Mouse (Mus musculus) CH12.LX (cell line): ENCODE measurements at regions not wholly inside any gene's neighbourhood (a gene's known extent, or its start where the extent isn't known, plus 50 kb on each side); places are given as distances from the start of the nearest gene placed in this dataset.

Source experiments
- DNase-seq: peaks from one replicate; pipeline ENCODE4 v3.0.0-alpha.2; 2013; ENCODE audit errors: extremely low read depth
- H3K27ac ChIP-seq: 2 replicates; pipeline ENCODE4 v1.5.1; 2012; ENCODE audit warnings: low read depth, mild to moderate bottlenecking, control low read depth, moderate library complexity; ENCODE audit not compliant: insufficient read depth
- H3K27me3 ChIP-seq: replicated peaks from 2 replicates; pipeline ENCODE3; 2012; ENCODE audit warnings: inconsistent platforms
- H3K36me3 ChIP-seq, 2 experiments: replicated peaks in 1 of 2; 2 replicates each; pipeline versions ENCODE3 to v1.6.1; 2012; ENCODE audit warnings: inconsistent platforms in 1 of 2, low read length in 1 of 2, mild to moderate bottlenecking in 1 of 2, mixed read lengths in 1 of 2, moderate library complexity in 1 of 2; ENCODE audit not compliant: control insufficient read depth in 1 of 2, insufficient read depth in 1 of 2
- H3K4me1 ChIP-seq, 2 experiments: 2 replicates each; pipeline ENCODE4 v1.6.1; 2012; ENCODE audit warnings: inconsistent platforms in 1 of 2, moderate library complexity in 1 of 2; ENCODE audit not compliant: insufficient read depth in 2 of 2, control insufficient read depth in 1 of 2
- H3K4me2 ChIP-seq: 2 replicates; pipeline ENCODE4 v1.6.1; 2012; ENCODE audit warnings: low read depth, mild to moderate bottlenecking, control low read depth; ENCODE audit not compliant: poor library complexity, insufficient read depth, severe bottlenecking
- H3K4me3 ChIP-seq, 3 experiments: fragments of 150-350 bp in 1 of 3; sonication (generic) in 1 of 3; replicated peaks in 1 of 3; 2 replicates each; pipeline versions ENCODE3 to v1.5.1; 2011 to 2012; ENCODE audit warnings: low read depth in 2 of 3, low read length in 2 of 3, mild to moderate bottlenecking in 2 of 3, moderate library complexity in 2 of 3, control low read depth in 1 of 3, improper control_type of control experiment in 1 of 3, inconsistent platforms in 1 of 3, mixed read lengths in 1 of 3; ENCODE audit not compliant: poor library complexity in 1 of 3
- H3K79me2 ChIP-seq: replicated peaks from 2 replicates; pipeline ENCODE4 v1.6.1; 2012; ENCODE audit warnings: mild to moderate bottlenecking, moderate library complexity; ENCODE audit not compliant: control insufficient read depth, poor library complexity, insufficient read depth, severe bottlenecking; ENCODE audit errors: extremely low read depth
- H3K9ac ChIP-seq: 2 replicates; pipeline ENCODE4 v1.6.1; 2012; ENCODE audit warnings: low read depth, mild to moderate bottlenecking, control low read depth, moderate library complexity; ENCODE audit not compliant: insufficient read depth
- H3K9me3 ChIP-seq: replicated peaks from 2 replicates; pipeline ENCODE3; 2012; ENCODE audit warnings: low read length, inconsistent platforms, mixed read lengths
- BHLHE40 ChIP-seq: IDR thresholded peaks from 2 replicates; pipeline ENCODE4 v1.6.1; 2011; ENCODE audit warnings: mild to moderate bottlenecking, low read depth, low read length, improper control_type of control experiment
- CHD2 ChIP-seq: IDR thresholded peaks from 2 replicates; pipeline ENCODE4 v1.6.1; 2011; ENCODE audit warnings: low read length, improper control_type of control experiment
- CTCF ChIP-seq, 2 experiments: IDR thresholded peaks in 1 of 2; conservative IDR thresholded peaks in 1 of 2; 2 replicates each; pipeline ENCODE4 v1.5.1; 2011 to 2012; ENCODE audit warnings: low read depth in 2 of 2, low read length in 2 of 2, improper control_type of control experiment in 1 of 2, inconsistent platforms in 1 of 2, mild to moderate bottlenecking in 1 of 2, moderate library complexity in 1 of 2
- ETS1 ChIP-seq: conservative IDR thresholded peaks from 2 replicates; pipeline ENCODE4 v1.6.1; 2012; ENCODE audit warnings: low read depth, mild to moderate bottlenecking, inconsistent platforms, low read length, improper control_type of control experiment, moderate library complexity
- GABPA ChIP-seq: IDR thresholded peaks from 2 replicates; pipeline ENCODE4 v1.6.1; 2012; ENCODE audit warnings: low read depth, low read length, improper control_type of control experiment, inconsistent platforms; ENCODE audit not compliant: insufficient replicate concordance
- IRF4 ChIP-seq: IDR thresholded peaks from 2 replicates; pipeline ENCODE4 v1.6.1; 2014; ENCODE audit warnings: low read depth, mild to moderate bottlenecking, inconsistent platforms, low read length, improper control_type of control experiment
- KAT2A ChIP-seq: IDR thresholded peaks from 2 replicates; pipeline ENCODE4 v1.6.1; 2012; ENCODE audit warnings: low read length, improper control_type of control experiment, inconsistent platforms; ENCODE audit not compliant: insufficient replicate concordance
- MAFK ChIP-seq: IDR thresholded peaks from 2 replicates; pipeline ENCODE4 v1.6.1; 2011; ENCODE audit warnings: low read length, improper control_type of control experiment; ENCODE audit not compliant: insufficient replicate concordance
- MAX ChIP-seq: IDR thresholded peaks from 2 replicates; pipeline ENCODE4 v1.6.1; 2011; ENCODE audit warnings: low read length, improper control_type of control experiment
- MYC ChIP-seq: IDR thresholded peaks from 2 replicates; pipeline ENCODE4 v1.6.1; 2011; ENCODE audit warnings: low read depth, mild to moderate bottlenecking, improper control_type of control experiment, low read length
- NELFE ChIP-seq: IDR thresholded peaks from 2 replicates; pipeline ENCODE4 v1.6.1; 2011; ENCODE audit warnings: low read depth, low read length, improper control_type of control experiment
- POLR2A ChIP-seq: IDR thresholded peaks from 2 replicates; pipeline ENCODE4 v1.6.1; 2011; ENCODE audit warnings: low read depth, mild to moderate bottlenecking, improper control_type of control experiment, low read length
- POLR2AphosphoS2 ChIP-seq: IDR thresholded peaks from 2 replicates; pipeline ENCODE4 v1.6.1; 2011; ENCODE audit warnings: low read depth, low read length, improper control_type of control experiment
- RCOR1 ChIP-seq: conservative IDR thresholded peaks from 2 replicates; pipeline ENCODE4 v1.6.1; 2012; ENCODE audit warnings: low read depth, mild to moderate bottlenecking, inconsistent platforms, low read length, improper control_type of control experiment
- USF1 ChIP-seq: IDR thresholded peaks from 2 replicates; pipeline ENCODE4 v1.6.1; 2014; ENCODE audit warnings: low read depth, mild to moderate bottlenecking, inconsistent platforms, low read length, improper control_type of control experiment
- ZC3H11A ChIP-seq: IDR thresholded peaks from 2 replicates; pipeline ENCODE4 v1.6.1; 2012; ENCODE audit warnings: low read depth, mild to moderate bottlenecking, inconsistent platforms, low read length, improper control_type of control experiment
- ZNF384 ChIP-seq: IDR thresholded peaks from 2 replicates; pipeline ENCODE4 v1.6.1; 2012; ENCODE audit warnings: low read depth, low read length, improper control_type of control experiment, inconsistent platforms
- dilution Hi-C: fragments of 300-500 bp; cut with MboI; formaldehyde crosslinking; loops from 2 replicates; pipeline ENCODE4 v1.14.3; 2020; ENCODE audit warnings: low sequenced_read_pairs; ENCODE audit not compliant: extremely low pct_unique_long_range_greater_than_20kb, extremely low pct_ligation_motif_present
- in situ Hi-C: fragments of 300-500 bp; cut with MboI; formaldehyde crosslinking; loops from 3 replicates; pipeline ENCODE4 v1.14.3; 2019; ENCODE audit warnings: low sequenced_read_pairs, low pct_ligation_motif_present, low pct_unique_long_range_greater_than_20kb, mixed read lengths

DNA sequence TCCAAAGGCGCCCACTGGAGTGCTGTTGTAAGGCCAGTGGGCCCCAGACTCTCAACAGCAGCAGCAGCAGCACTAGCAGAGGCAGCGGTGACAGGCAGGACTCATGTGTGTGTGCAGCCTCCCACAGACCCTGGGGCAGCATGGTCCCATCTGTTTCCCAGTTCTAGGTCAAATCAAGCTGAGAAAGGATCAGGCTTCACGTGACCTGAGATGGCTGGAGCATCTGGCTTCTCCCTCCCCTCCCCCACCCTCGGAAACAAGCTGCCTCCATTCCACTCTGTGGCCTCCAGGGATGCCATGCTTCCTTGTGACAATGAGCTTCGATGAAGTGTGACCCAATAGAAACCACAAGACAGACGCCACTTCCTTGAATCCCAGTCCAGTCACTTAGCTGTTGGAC, 128.8 kb downstream of the Mycn start:
- no peak overlapping the region for H3K4me3 ChIP-seq
- dilution Hi-C loops = no loop called here
- DNase-seq = no peak

GRCm38 (mm10) chr12:12810943-12811342, 130.8 kb downstream of the Mycn start:
- H3K9ac ChIP-seq = no peak overlapping the region
- no peaks in the 10 kb centered on the region for H3K27me3 ChIP-seq
- H3K4me2 ChIP-seq = no peak overlapping the region
- no peak overlapping the region for H3K4me3 ChIP-seq
- H3K79me2 ChIP-seq = no peaks in the 10 kb centered on the region
- in situ Hi-C loops (no loop called here), dilution Hi-C loops (no loop called here)
- DNase-seq = no peak
- no peaks in the 10 kb centered on the region for H3K36me3 ChIP-seq
- no peak for TF ChIP-seq RCOR1
- no peak for TF ChIP-seq ETS1
- no peak for TF ChIP-seq IRF4
- TF ChIP-seq POLR2A = no peak
- no peak for TF ChIP-seq NELFE
- H3K27ac ChIP-seq = no peak overlapping the region
- H3K9me3 ChIP-seq = no peaks in the 10 kb centered on the region
- H3K4me1 ChIP-seq = peaks cover 0 to 17% of the 10 kb centered on the region in 2 experiments; a peak in 2 of 4 replicates

More for the DNA sequence above, 128.8 kb downstream of the Mycn start:
- TF ChIP-seq MYC (no peak), BHLHE40 (no peak), POLR2AphosphoS2 (no peak), KAT2A (no peak), ZNF384 (no peak), USF1 (no peak)
- Histone ChIP-seq H3K9me3 (no peaks in the 10 kb centered on the region), H3K36me3 (no peaks in the 10 kb centered on the region), H3K79me2 (no peaks in the 10 kb centered on the region), H3K27ac (no peak overlapping the region), H3K27me3 (no peaks in the 10 kb centered on the region), H3K4me1 (peaks cover 0 to 7% of the 10 kb centered on the region in 2 experiments; a peak in 2 of 4 replicates), H3K9ac (no peak overlapping the region), H3K4me2 (no peak overlapping the region)
- in situ Hi-C loops = no loop called here

DNA sequence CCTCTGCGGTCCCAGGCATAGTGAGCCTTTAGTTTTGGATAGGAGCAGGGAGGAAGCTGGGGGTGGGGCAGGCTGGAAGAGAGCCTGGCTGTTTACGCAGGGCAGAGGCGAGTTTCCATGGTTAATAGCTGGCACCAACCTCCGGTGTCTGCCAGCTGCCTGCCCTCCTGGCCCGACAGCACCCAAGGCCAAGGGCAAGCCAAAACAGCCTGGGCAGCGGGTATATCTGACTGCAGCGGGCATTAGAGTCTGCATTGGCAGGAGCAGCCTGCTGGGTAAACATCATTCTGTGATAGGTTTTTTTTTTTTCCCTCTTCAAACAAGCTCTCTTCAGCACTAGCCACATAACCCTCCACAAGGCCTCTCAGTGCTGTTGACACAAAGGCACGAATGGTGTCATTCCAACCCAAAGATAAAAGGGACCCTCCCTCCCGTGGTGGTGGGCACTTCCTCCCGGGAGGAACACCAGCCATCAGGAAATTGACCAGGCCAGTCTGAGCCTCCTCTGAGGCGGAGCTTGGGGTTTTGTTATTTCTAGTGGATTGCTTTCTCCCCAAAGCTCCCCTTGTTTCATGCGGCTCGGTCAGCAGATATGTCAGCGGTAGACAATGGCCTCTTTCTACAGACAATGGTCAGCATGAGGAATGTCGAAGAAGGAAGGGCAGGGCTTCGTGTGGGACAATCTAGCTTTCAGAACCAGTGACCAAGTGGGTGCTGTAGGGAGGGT, 131.4 kb downstream of the Mycn start:
- Histone ChIP-seq H3K4me3 (no peak overlapping the region), H3K9me3 (no peaks in the 10 kb centered on the region), H3K9ac (no peak overlapping the region), H3K79me2 (no peaks in the 10 kb centered on the region), H3K27me3 (no peaks in the 10 kb centered on the region), H3K36me3 (no peaks in the 10 kb centered on the region), H3K4me1 (peaks cover 0 to 17% of the 10 kb centered on the region in 2 experiments; a peak in 2 of 4 replicates), H3K27ac (no peak overlapping the region), H3K4me2 (no peak overlapping the region)
- no peak for DNase-seq
- TF ChIP-seq USF1 (no peak), MAFK (no peak), CHD2 (no peak), KAT2A (no peak), GABPA (no peak), CTCF (conservative IDR thresholded peaks at IDR 0.05 in 1 of 2, IDR thresholded peaks at IDR 0.05 in 1 of 2; ENCODE audit: low read depth in 2 of 2, low read length in 2 of 2) (no peak), RCOR1 (no peak), ZC3H11A (no peak), MAX (no peak)
- in situ Hi-C loops (no loop called here), dilution Hi-C loops (no loop called here)
